Mouse (Mus musculus) intestine, embryonic 14.5 days (tissue): ENCODE data around the gene Olfr1434. TPM values are rescaled to one million over a fixed set of nuclear protein-coding genes. Genes with fewer than 3 reads are reported as not detected.
"Not testable (repeated sequence)": the region's sequence is repeated elsewhere in the genome, so short reads cannot be mapped to it uniquely, and the experiment has no call there.

ENCODE experiments used
- ATAC-seq: fragments of 200-750 bp; cut with Nextera tagmentation; replicated peaks from 2 replicates; pipeline ENCODE4 v1.8.0; 2017; ENCODE audit warnings: low read depth, moderate number of reproducible peaks, moderate TSS enrichment, moderate library complexity; ENCODE audit not compliant: low FRiP score, low TSS enrichment
- DNase-seq: peaks from one replicate; pipeline ENCODE4 v3.0.0-alpha.2; 2018; ENCODE audit warnings: low spot score
- H3K27ac ChIP-seq: fragments of 300-500 bp; sonication (generic); 2 replicates; pipeline ENCODE4 v1.5.1; 2014; ENCODE audit warnings: low read depth, mild to moderate bottlenecking, control low read depth
- H3K27me3 ChIP-seq: fragments of 300-500 bp; sonication (generic); replicated peaks from 2 replicates; pipeline ENCODE4 v1.6.1; 2014; ENCODE audit warnings: low read length, control low read depth; ENCODE audit not compliant: control insufficient read depth, insufficient read depth
- H3K36me3 ChIP-seq: fragments of 300-500 bp; sonication (generic); 2 replicates; pipeline ENCODE4 v1.6.1; 2014; ENCODE audit warnings: low read length, control low read depth; ENCODE audit not compliant: control insufficient read depth, insufficient read depth
- H3K4me1 ChIP-seq: fragments of 300-500 bp; sonication (generic); replicated peaks from 2 replicates; pipeline ENCODE4 v1.6.1; 2014; ENCODE audit warnings: low read length, control low read depth, mixed read lengths; ENCODE audit not compliant: control insufficient read depth, insufficient read depth
- H3K4me2 ChIP-seq: fragments of 300-500 bp; sonication (generic); 2 replicates; pipeline ENCODE4 v1.6.1; 2014; ENCODE audit warnings: low read length
- H3K4me3 ChIP-seq: fragments of 300-500 bp; sonication (generic); 2 replicates; pipeline ENCODE4 v1.5.1; 2014; ENCODE audit warnings: low read depth, low read length, control low read depth, mixed read lengths
- H3K9ac ChIP-seq: fragments of 300-500 bp; sonication (generic); 2 replicates; pipeline ENCODE4 v1.6.1; 2014; ENCODE audit warnings: mild to moderate bottlenecking, low read length
- H3K9me3 ChIP-seq: fragments of 300-500 bp; sonication (generic); 2 replicates; pipeline ENCODE4 v1.6.1; 2016; ENCODE audit warnings: low read length, control low read depth; ENCODE audit not compliant: control insufficient read depth
- WGBS: fragments of 180-500 bp; shearing (Covaris S2); extraction: QIAGEN DNeasy Blood & Tissue Kit; methylation state at CpG from one replicate; pipeline ENCODE4 v1.1.7; 2014; 5-methylcytosine and 5-hydroxymethylcytosine counted together
- polyA plus RNA-seq: library from polyadenylated mRNA; unstranded; fragments of >200 nt; fragmentation: Nextera tagmentation; extraction: Ambion mirVana; gene quantifications from 2 replicates; pipeline ENCODE4 v1.2.1, GENCODE M21; 2014

Gene Olfr1434
- polyA plus RNA-seq, result not detected in 2 replicates

DNA sequence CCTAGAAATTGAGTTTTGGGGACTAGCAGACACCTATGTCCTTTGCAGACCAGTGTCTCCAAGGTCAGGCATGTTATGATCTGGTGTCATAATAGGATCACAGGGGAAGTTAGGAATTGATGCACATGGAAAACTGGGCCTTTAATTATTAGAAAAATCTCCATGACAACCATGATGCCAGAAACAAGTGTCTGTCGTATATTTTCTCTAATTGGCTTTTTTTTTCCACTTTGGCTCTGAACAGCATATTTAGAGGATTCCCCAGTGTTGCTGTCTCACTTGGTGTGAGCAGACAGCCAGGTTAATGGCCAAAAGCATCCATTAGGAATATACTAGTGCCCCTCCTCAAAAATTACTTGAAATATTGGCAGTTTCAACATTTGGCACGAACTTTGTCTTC lies at the start of gene Olfr1434:
Gene Olfr1434, plus strand, starts transcription at position 301 of the 400 bp plus-strand sequence.
- Histone ChIP-seq H3K9me3 (no peaks in the 10 kb centered on the region), H3K27ac (no peak within 1 kb of the TSS), H3K4me3 (no peak within 1 kb of the TSS), H3K9ac (no peak within 1 kb of the TSS), H3K4me1 (no peaks in the 10 kb centered on the region), H3K36me3 (no peaks in the 10 kb centered on the region), H3K27me3 (no peaks in the 10 kb centered on the region), H3K4me2 (no peak within 1 kb of the TSS)
- ATAC-seq (no peak), DNase-seq (no peak)
- 72% methylated on average over 2 of the region's 2 CpGs for WGBS

DNA sequence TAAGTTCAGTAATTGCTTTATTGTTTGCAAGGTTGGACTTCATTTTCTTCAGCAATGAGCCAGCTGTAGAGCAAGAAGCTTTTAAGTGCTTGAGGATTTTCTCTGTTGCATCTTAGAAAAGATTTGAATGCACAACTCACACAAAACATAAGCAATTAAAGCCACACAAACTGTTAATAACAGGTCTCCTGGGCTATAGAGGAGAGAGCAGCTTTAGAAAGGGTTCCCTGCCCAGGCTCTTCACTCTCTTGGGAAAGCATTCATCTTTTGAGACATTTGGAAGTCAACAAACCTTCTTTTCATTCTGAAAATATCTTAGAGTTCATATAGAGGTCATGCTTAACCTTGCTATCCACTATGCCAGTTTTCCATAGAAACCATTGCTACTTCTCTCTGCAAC lies 47.2 kb upstream of the Olfr1434 start, which contains the start of gene Olfr1432:
Gene Olfr1432, minus strand, starts transcription at position 101 of the 400 bp plus-strand sequence.
- not testable (repeated sequence) for ATAC-seq, H3K4me1 ChIP-seq, H3K9me3 ChIP-seq, H3K27me3 ChIP-seq, DNase-seq, H3K9ac ChIP-seq, H3K27ac ChIP-seq, H3K36me3 ChIP-seq, H3K4me3 ChIP-seq, H3K4me2 ChIP-seq

DNA sequence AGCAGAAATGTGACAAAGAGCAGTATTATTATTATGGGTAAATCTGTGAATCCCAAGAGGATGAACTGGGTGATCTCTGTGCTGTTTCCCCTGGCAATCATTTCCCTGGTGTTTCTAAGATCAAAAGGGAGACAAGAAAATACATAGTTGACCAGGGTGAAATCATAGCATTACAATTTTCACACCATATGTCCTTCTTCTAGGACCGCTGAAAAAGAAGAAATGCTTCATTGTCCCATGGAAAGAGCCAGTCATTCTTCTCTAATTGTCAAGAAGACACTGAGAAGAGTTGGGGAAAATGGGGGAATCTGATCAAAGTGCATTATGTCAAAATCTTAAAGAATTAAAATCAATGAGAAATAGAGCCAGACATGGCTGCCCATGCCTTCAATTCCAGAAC lies 38.1 kb upstream of the Olfr1434 start, which contains the start of gene Olfr262:
Gene Olfr262, minus strand, starts transcription at position 101 of the 400 bp plus-strand sequence.
- Histone ChIP-seq H3K9me3 (no peaks in the 10 kb centered on the region), H3K9ac (no peak within 1 kb of the TSS), H3K36me3 (no peaks in the 10 kb centered on the region), H3K4me2 (no peak within 1 kb of the TSS), H3K4me1 (no peaks in the 10 kb centered on the region), H3K4me3 (no peak within 1 kb of the TSS), H3K27me3 (no peaks in the 10 kb centered on the region), H3K27ac (no peak within 1 kb of the TSS)
- 83% methylated on average over 1 of the region's 1 CpGs for WGBS
- DNase-seq (no peak), ATAC-seq (no peak)

DNA sequence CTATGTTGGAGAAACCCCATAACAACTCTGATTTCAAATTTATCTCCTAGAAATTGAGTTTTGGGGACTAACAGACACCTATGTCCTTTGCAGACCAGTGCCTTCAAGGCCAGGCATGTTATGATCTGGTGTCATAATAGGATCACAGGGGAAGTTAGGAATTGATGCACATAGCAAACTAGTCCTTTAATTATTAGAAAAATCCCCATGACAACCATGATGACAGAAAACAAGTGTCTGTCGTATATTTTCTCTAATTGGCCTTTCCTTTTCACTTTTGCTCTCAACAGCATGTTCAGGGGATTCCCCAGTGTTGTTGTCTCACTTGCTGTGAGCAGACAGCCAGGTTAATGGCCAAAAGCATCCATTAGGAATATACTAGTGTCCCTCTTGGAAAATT lies 18.9 kb upstream of the Olfr1434 start, which contains the start of gene Olfr235:
Gene Olfr235, plus strand, starts transcription at position 301 of the 400 bp plus-strand sequence.
- no peak within 1 kb of the TSS for H3K4me2 ChIP-seq
- no peaks in the 10 kb centered on the region for H3K27me3 ChIP-seq
- H3K27ac ChIP-seq, result no peak within 1 kb of the TSS
- H3K9me3 ChIP-seq, result no peaks in the 10 kb centered on the region
- no peaks in the 10 kb centered on the region for H3K36me3 ChIP-seq
- no peak within 1 kb of the TSS for H3K9ac ChIP-seq
- no peaks in the 10 kb centered on the region for H3K4me1 ChIP-seq
- 51% methylated on average over 1 of the region's 1 CpGs for WGBS
- no peak within 1 kb of the TSS for H3K4me3 ChIP-seq
- DNase-seq (no peak), ATAC-seq (no peak)

DNA sequence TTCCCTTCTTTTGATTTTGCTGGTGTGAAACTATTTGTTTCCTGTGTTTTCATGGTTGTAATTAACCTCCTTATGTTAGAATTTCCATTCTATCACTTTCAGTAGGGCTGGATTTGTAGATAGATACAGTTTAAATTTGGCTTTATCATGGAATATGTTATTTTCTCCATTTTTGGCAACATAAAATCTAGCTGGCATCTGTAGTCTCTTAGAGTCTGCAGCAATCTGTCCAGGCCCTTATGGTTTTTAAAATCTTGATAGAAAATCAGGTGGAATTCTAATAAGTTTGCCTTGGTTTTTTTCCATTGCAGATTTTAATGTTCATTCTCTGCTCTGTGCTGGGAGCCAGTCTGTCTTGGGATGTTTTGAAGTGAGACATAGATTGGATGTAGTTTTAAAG lies 13.3 kb downstream of the Olfr1434 start:
- Histone ChIP-seq H3K9me3 (no peaks in the 10 kb centered on the region), H3K9ac (no peak overlapping the region), H3K27ac (no peak overlapping the region), H3K4me2 (no peak overlapping the region), H3K36me3 (no peaks in the 10 kb centered on the region), H3K27me3 (no peaks in the 10 kb centered on the region), H3K4me1 (no peaks in the 10 kb centered on the region), H3K4me3 (no peak overlapping the region)
- ATAC-seq (no peak), DNase-seq (no peak)

DNA sequence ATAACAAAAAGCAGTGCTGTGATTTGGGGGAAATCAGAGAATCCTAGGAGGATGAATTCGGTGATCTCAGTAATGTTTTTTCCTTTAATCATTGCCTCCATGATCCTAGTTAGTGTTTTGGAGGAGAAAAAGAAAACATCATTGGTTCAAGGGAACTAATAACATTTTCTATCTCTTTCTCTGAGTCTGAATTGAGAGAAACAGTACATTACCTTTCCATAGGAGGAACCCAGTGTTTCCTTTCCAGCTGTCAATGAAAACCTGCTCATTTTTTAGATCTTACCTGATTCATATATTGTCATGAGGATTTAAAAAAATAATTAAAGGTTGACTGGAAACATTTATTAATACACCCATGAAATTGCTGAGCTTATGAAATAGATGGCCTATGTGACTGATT lies 19.4 kb downstream of the Olfr1434 start, which contains the start of gene Olfr1436:
Gene Olfr1436, minus strand, starts transcription at position 101 of the 400 bp plus-strand sequence.
- DNase-seq, H3K9me3 ChIP-seq, H3K4me1 ChIP-seq, H3K27me3 ChIP-seq, H3K9ac ChIP-seq, ATAC-seq, H3K4me2 ChIP-seq, H3K36me3 ChIP-seq, H3K27ac ChIP-seq, H3K4me3 ChIP-seq: not testable (repeated sequence)
- 62% methylated on average over 1 of the region's 1 CpGs for WGBS

DNA sequence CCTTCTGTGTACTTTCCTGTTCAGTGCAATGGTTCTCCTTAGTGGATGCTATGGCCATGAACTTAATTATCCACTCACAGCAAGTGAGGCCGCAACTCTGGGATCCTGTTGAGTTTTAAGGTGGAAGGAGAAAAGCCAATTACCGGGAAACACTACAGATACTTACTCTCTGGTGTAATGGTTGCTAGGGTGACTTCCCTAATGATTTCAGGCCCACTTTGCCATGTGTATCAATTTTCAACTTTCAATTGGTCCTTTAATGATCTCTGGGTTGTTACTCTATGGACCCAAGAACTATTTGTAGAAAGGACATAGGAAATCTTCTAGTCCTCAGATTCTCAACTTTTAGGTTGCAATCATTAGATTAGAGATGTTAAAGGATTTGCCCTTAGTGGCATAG lies 45.3 kb downstream of the Olfr1434 start, which contains the start of gene Olfr1437:
Gene Olfr1437, minus strand, starts transcription at position 101 of the 400 bp plus-strand sequence.
- Histone ChIP-seq H3K9me3 (no peaks in the 10 kb centered on the region), H3K4me2 (no peak within 1 kb of the TSS), H3K36me3 (no peaks in the 10 kb centered on the region), H3K4me3 (no peak within 1 kb of the TSS), H3K4me1 (no peaks in the 10 kb centered on the region), H3K9ac (no peak within 1 kb of the TSS), H3K27ac (no peak within 1 kb of the TSS), H3K27me3 (no peaks in the 10 kb centered on the region)
- WGBS, result 92% methylated on average over 2 of the region's 2 CpGs
- ATAC-seq, result no peak
- DNase-seq, result no peak

Other genes with a start within 250 kb of the Olfr1434 start
- not detected in 2 replicates for gene Olfr1423, start 238.5 kb upstream of the Olfr1434 start, polyA plus RNA-seq
- 0.12 TPM in 1 of 2 replicates, not detected in the other for gene Olfr1424, start 217.2 kb upstream of the Olfr1434 start, polyA plus RNA-seq
- not detected in 2 replicates for gene Olfr1425, start 202.1 kb upstream of the Olfr1434 start, polyA plus RNA-seq
- gene Olfr1426, start 187.8 kb upstream of the Olfr1434 start, polyA plus RNA-seq, result not detected in 2 replicates
- not detected in 2 replicates for gene Olfr1427, start 176.5 kb upstream of the Olfr1434 start, polyA plus RNA-seq
- gene Olfr1428, start 164.0 kb upstream of the Olfr1434 start, polyA plus RNA-seq, result not detected in 2 replicates
- gene Olfr76, start 156.7 kb upstream of the Olfr1434 start, polyA plus RNA-seq, result not detected in 2 replicates
- not detected in 2 replicates for gene Olfr1555-ps1, start 109.7 kb upstream of the Olfr1434 start, polyA plus RNA-seq
- not detected in 2 replicates for gene Olfr1431, start 79.2 kb upstream of the Olfr1434 start, polyA plus RNA-seq
- gene Olfr1432, start 47.3 kb upstream of the Olfr1434 start, polyA plus RNA-seq, result 0.35 TPM in 1 of 2 replicates, not detected in the other
- gene Olfr262, start 38.2 kb upstream of the Olfr1434 start, polyA plus RNA-seq, result not detected in 2 replicates
- not detected in 2 replicates for gene Olfr235, start 18.8 kb upstream of the Olfr1434 start, polyA plus RNA-seq
- gene Olfr1436, start 19.3 kb downstream of the Olfr1434 start, polyA plus RNA-seq, result not detected in 2 replicates
- not detected in 2 replicates for gene Olfr1437, start 45.2 kb downstream of the Olfr1434 start, polyA plus RNA-seq
- gene Olfr1438-ps1, start 56.1 kb downstream of the Olfr1434 start, polyA plus RNA-seq, result not detected in 2 replicates
- gene Olfr1440, start 107.4 kb downstream of the Olfr1434 start, polyA plus RNA-seq, result not detected in 2 replicates
- gene Olfr1441, start 137.6 kb downstream of the Olfr1434 start, polyA plus RNA-seq, result not detected in 2 replicates
- not detected in 2 replicates for gene Pfpl, start 148.1 kb downstream of the Olfr1434 start, polyA plus RNA-seq
- gene Mpeg1, start 180.9 kb downstream of the Olfr1434 start, polyA plus RNA-seq, result 0.97 and 1.1 TPM in 2 replicates
- 27.4 and 28.8 TPM in 2 replicates for gene Dtx4, start 221.6 kb downstream of the Olfr1434 start, polyA plus RNA-seq